Mouse (Mus musculus) brain, embryonic 14.5 days (tissue): ENCODE measurements around the gene Rps16. TPM values are rescaled to one million over a fixed set of nuclear protein-coding genes. Genes with fewer than 3 reads are reported as not detected.

Experiments
- DNase-seq: peaks from one replicate; pipeline ENCODE4 v3.0.0-alpha.2; 2011; ENCODE audit warnings: low read depth
- CTCF ChIP-seq: fragments of 200-500 bp; IDR thresholded peaks from 2 replicates; pipeline ENCODE4 v1.5.1; 2012; ENCODE audit warnings: inconsistent platforms, mild to moderate bottlenecking, moderate library complexity, borderline replicate concordance; ENCODE audit not compliant: insufficient read depth, insufficient read length; ENCODE audit errors: extremely low read depth
- POLR2A ChIP-seq: fragments of 200-500 bp; IDR thresholded peaks from 2 replicates; pipeline ENCODE4 v1.6.1; 2012; ENCODE audit warnings: mild to moderate bottlenecking, inconsistent platforms, borderline replicate concordance; ENCODE audit not compliant: poor library complexity, insufficient read depth, insufficient read length, severe bottlenecking; ENCODE audit errors: extremely low read depth
- polyA plus RNA-seq: library from polyadenylated mRNA; depleted of rRNA; stranded (reverse); fragments of >200 nt; gene quantifications from 2 replicates; pipeline ENCODE4 v1.2.3, GENCODE M21; 2012; rRNA removed

The Rps16 gene
- polyA plus RNA-seq: 1,173 and 1,238 TPM in 2 replicates

- DNase-seq: peak; percentile 99
- TF ChIP-seq CTCF: no peak
- peak; percentile 62; the same call in 1 of the 2 replicates for TF ChIP-seq POLR2A
Observed at GRCm38 (mm10) chr7:28350155-28350883, at the start of gene Rps16. Gene Rps16 (plus strand): TSS chr7:28350652.

DNA sequence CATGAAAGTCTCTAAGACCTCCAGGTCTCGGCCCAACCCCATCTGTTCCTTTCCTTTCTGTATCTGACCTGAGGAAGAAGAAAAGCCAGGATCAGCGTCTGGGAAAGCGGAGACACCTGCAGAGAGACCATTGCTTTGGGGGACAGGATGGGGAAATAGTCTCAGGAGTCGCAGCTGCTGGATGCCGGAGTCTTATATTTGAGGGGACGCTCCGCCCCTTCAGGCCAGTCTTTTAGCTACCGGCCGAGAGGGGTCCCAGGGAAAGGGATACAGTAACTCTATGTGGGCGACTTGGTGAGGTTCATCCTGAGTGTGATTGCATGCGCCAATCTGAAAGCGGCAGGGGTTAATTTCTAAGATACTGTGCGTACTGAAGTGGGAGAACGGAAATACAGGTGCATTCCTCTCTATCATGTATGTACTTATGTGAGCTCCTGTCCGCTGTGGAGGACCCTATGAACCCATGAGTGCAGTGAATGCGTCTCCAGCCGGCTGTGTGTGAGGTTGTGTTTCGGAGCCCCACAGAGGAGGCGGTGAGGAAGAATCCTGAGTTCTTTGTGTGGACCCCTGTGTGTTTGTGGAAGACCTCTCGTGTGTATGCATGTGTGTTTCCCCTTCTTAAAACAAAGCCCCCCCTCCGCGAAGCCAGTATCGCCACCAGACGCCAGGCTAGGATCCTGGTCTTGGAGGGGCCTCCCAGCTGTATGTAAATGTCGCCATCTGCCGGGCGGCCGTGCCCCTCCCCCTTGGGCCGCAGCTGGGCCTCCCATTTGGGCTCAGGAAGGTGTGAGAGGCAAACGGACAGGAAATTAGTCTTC lies 48.6 kb upstream of the Rps16 start, which contains the start of gene Dll3:
Gene Dll3, minus strand, starts transcription at position 623 of the 818 bp plus-strand sequence.
- TF ChIP-seq POLR2A (peak; percentile 11; the same call in 1 of the 2 replicates), CTCF (peak; percentile 56)
- peak; percentile 92 for DNase-seq

- TF ChIP-seq POLR2A (no peak), CTCF (no peak)
- no peak for DNase-seq
Observed at GRCm38 (mm10) chr7:28305641-28306040, 44.8 kb upstream of the Rps16 start.

GRCm38 (mm10) chr7:28306216-28306615 lies 44.2 kb upstream of the Rps16 start:
- no peak for DNase-seq
- TF ChIP-seq CTCF (no peak), POLR2A (no peak)

- peak; percentile 59 for DNase-seq
- TF ChIP-seq POLR2A (no peak), CTCF (no peak)
Observed at GRCm38 (mm10) chr7:28309737-28310136, 40.7 kb upstream of the Rps16 start.

GRCm38 (mm10) chr7:28311151-28311925 lies 39.1 kb upstream of the Rps16 start:
- DNase-seq: no peak
- TF ChIP-seq CTCF (no peak), POLR2A (no peak)

DNA sequence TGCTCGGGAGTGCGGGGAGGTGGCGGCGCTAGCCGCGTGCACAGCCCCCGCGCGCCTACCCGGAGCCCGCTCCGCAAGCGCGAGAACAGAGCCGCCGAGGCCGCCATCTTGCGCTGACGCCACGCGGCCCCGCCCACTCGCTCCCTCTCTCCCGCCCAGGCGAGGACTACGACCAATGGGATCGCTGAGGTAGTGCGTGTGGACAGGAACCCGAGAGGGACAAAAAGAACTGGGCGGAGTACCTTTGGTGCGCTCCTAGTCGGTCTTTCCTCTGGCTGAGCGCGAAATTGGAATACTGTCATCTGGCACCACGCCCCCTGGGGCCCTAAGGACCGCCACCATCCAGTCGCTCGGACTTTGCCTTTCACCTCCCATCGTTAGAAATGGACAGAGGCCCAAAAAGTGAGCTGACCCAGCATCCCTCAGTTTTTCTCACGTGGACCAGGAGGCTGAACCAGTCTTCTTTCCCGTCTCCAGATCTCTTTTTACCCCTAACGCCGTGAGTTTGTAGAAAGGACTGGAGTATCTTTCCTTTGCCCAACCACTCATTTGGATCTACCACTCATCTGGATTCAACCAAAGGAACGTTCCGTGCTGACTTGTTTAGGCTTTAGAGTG lies 38.4 kb upstream of the Rps16 start, which contains the start of gene Timm50:
Gene Timm50, minus strand, starts transcription at position 147 of the 618 bp plus-strand sequence.
- peak; percentile 99 for DNase-seq
- TF ChIP-seq CTCF: no peak
- TF ChIP-seq POLR2A: peak; percentile 94

DNA sequence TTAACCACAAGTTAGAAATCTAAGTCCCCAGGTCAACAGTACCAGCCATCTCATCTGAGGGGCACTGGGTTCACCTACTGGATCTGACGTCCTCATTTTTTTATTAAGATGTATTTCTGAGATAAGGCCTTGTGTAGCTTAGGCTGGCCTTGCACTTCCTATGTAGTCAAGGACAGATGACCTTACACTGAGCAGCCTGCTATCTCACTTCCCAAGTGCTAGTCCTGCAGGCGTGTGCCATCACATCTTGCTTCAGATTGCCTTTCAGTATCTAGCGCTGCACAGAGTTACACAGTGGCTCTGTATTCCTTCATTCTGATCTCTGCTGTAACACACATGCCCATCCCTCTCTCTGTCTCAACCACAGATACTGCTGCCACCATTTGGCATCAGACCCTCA lies 32.4 kb upstream of the Rps16 start:
- no peak for DNase-seq
- no peak for TF ChIP-seq CTCF
- no peak for TF ChIP-seq POLR2A

- TF ChIP-seq POLR2A (no peak), CTCF (no peak)
Observed at GRCm38 (mm10) chr7:28318714-28319113, 31.7 kb upstream of the Rps16 start.

GRCm38 (mm10) chr7:28321974-28322720 lies 28.3 kb upstream of the Rps16 start:
- no peak for DNase-seq
- TF ChIP-seq CTCF (no peak), POLR2A (no peak)

More at GRCm38 (mm10) chr7:28318714-28319113, 31.7 kb upstream of the Rps16 start:
- no peak for DNase-seq

- no peak for TF ChIP-seq POLR2A
- no peak for TF ChIP-seq CTCF
- no peak for DNase-seq
Observed at GRCm38 (mm10) chr7:28325293-28325692, 25.2 kb upstream of the Rps16 start.
